13 mouse cellular contexts compared by ENCODE assay signal in the genomic region with DNA sequence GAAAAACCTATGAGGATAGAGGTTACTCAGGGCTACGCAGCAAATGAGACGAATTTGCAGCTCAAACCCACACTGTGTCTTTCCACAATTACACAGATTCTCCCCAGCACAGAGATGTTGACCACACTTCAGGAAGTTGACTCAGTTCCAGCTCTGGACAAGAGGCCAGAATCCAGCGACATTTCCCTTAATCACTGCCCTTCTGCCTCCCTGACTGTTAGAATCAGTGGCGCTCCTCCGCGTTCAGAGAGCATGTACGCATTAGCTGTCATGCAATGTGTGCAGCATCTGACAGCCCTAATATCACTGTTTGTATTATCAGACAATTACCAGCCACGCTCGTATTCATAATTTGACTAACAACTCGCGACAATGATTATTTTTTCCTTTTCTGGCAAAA. TPM values are rescaled to one million over a fixed set of nuclear protein-coding genes. Genes with fewer than 3 reads are reported as not detected.
DNase-seq lines count a peak whose midpoint lies in the region; ATAC-seq lines count a peak whose summit lies in the region.
"Had no signal": no experiment of that assay in that cellular context is flagged by ENCODE, and none has a peak within 500 bp of the region (broad histone marks: within the 10 kb centered on the region; RNA-seq: fewer than 3 reads in every experiment).

No protein-coding gene starts in this region.

- H3K9me3 ChIP-seq in midbrain, embryonic 14.5 days (ENCODE audit: control insufficient read depth, low read length): no peaks in the 10 kb centered on the region
- H3K9me3 ChIP-seq in midbrain, embryonic 11.5 days (ENCODE audit: control insufficient read depth, low read length): no peaks in the 10 kb centered on the region
- H3K9me3 ChIP-seq: embryonic facial prominence, embryonic 15.5 days; limb, embryonic 15.5 days had no signal

- peak; percentile 17 for DNase-seq in gastrocnemius, adult 18-20 months (ENCODE audit: low spot score)
- DNase-seq in gastrocnemius, postnatal 36 days: no peak
- DNase-seq in midbrain, embryonic 14.5 days: peak; percentile 9
- no peak for DNase-seq in midbrain, embryonic 11.5 days (ENCODE audit: low spot score, missing footprints)
- DNase-seq in heart, postnatal 36 days: peak; percentile 46
- DNase-seq in lung, postnatal 36 days: peak; percentile 35
- no peak for DNase-seq in thymus, postnatal 0 days (ENCODE audit: low spot score)
- DNase-seq in spleen, postnatal 14 days (ENCODE audit: low spot score in 2 of 2): no peak
- DNase-seq: adrenal gland, adult 8-10 months had no signal

- intact Hi-C loops in gastrocnemius, postnatal 36 days (cut with DNase I): no loop called here
- intact Hi-C loops in heart, postnatal 36 days (cut with DNase I): no loop called here

- H3K4me3 ChIP-seq in midbrain, embryonic 14.5 days (replicated peaks; ENCODE audit: low read depth, low read length): no peak overlapping the region
- H3K4me3 ChIP-seq in midbrain, embryonic 11.5 days (ENCODE audit: low read depth, low read length): no peak overlapping the region
- H3K4me3 ChIP-seq: embryonic facial prominence, embryonic 15.5 days; limb, embryonic 15.5 days had no signal

- H3K4me1 ChIP-seq in midbrain, embryonic 14.5 days (ENCODE audit: control insufficient read depth, insufficient read depth, low read length): no peaks in the 10 kb centered on the region
- no peaks in the 10 kb centered on the region for H3K4me1 ChIP-seq in midbrain, embryonic 11.5 days (ENCODE audit: control insufficient read depth, insufficient read depth, low read length)
- H3K4me1 ChIP-seq: embryonic facial prominence, embryonic 15.5 days; limb, embryonic 15.5 days had no signal

- no peak overlapping the region for H3K27ac ChIP-seq in midbrain, embryonic 14.5 days (replicated peaks; ENCODE audit: low read depth, low read length)
- H3K27ac ChIP-seq in midbrain, embryonic 11.5 days (ENCODE audit: low read depth, low read length): no peak overlapping the region
- H3K27ac ChIP-seq: embryonic facial prominence, embryonic 15.5 days; hindbrain, embryonic 14.5 days; limb, embryonic 15.5 days had no signal

- H3K27me3 ChIP-seq in midbrain, embryonic 14.5 days (ENCODE audit: control insufficient read depth, insufficient read depth, low read length): no peaks in the 10 kb centered on the region
- no peaks in the 10 kb centered on the region for H3K27me3 ChIP-seq in midbrain, embryonic 11.5 days (ENCODE audit: control insufficient read depth, insufficient read depth, low read length)
- H3K27me3 ChIP-seq: embryonic facial prominence, embryonic 15.5 days; limb, embryonic 15.5 days had no signal

- no peaks in the 10 kb centered on the region for H3K36me3 ChIP-seq in midbrain, embryonic 14.5 days (ENCODE audit: control insufficient read depth, insufficient read depth, low read length)
- no peaks in the 10 kb centered on the region for H3K36me3 ChIP-seq in midbrain, embryonic 11.5 days (ENCODE audit: control insufficient read depth, insufficient read depth, low read length)
- H3K36me3 ChIP-seq: embryonic facial prominence, embryonic 15.5 days; limb, embryonic 15.5 days had no signal

- 81% methylated on average over 11 of the region's 11 CpGs for WGBS in midbrain, embryonic 14.5 days
- 92% methylated on average over 11 of the region's 11 CpGs for WGBS in midbrain, embryonic 11.5 days

- no peak overlapping the region for H3K4me2 ChIP-seq in midbrain, embryonic 14.5 days (ENCODE audit: low read length)
- H3K4me2 ChIP-seq in midbrain, embryonic 11.5 days: no peak overlapping the region
- H3K4me2 ChIP-seq: embryonic facial prominence, embryonic 15.5 days; hindbrain, embryonic 14.5 days; limb, embryonic 15.5 days had no signal

- ATAC-seq in midbrain, embryonic 14.5 days (ENCODE audit: low FRiP score, low TSS enrichment): no peak
- ATAC-seq in midbrain, embryonic 11.5 days (ENCODE audit: low FRiP score): no peak

- no peak overlapping the region for H3K9ac ChIP-seq in midbrain, embryonic 14.5 days (replicated peaks; ENCODE audit: low read length)
- H3K9ac ChIP-seq in midbrain, embryonic 11.5 days (ENCODE audit: low read length): no peak overlapping the region
- H3K9ac ChIP-seq: embryonic facial prominence, embryonic 15.5 days; hindbrain, embryonic 14.5 days; limb, embryonic 15.5 days had no signal

RNA-seq across cellular contexts. Expression of a gene that starts 31.4 kb away (rescaled TPM):
- not detected for total RNA-seq in gastrocnemius, adult 18-20 months (2021)
- not detected for total RNA-seq in gastrocnemius, postnatal 36 days (2021)
- polyA plus RNA-seq in midbrain, embryonic 14.5 days (2014; fragmentation: Nextera tagmentation; extraction: Ambion mirVana): not detected in 2 replicates
- polyA plus RNA-seq in midbrain, embryonic 11.5 days (2014; fragmentation: Nextera tagmentation; extraction: Ambion mirVana): not detected in 2 replicates
- not detected for total RNA-seq in heart, postnatal 36 days (2021)
- polyA plus RNA-seq in thymus, postnatal 0 days (2015; fragmentation: Nextera tagmentation; extraction: Ambion mirVana): 0.15 and 0.40 TPM in 2 replicates
- total RNA-seq: adrenal gland, adult 8-10 months had no signal
- polyA plus RNA-seq: hindbrain, embryonic 14.5 days; neural tube, embryonic 11.5 days had no signal

Comparison
In these comparisons a context has a peak if more than half of its experiments do, and no peak if none do; other contexts are left out.
1. DNase-seq: peak in gastrocnemius, adult 18-20 months (single experiment), midbrain, embryonic 14.5 days (single experiment), heart, postnatal 36 days (2 of 2) and lung, postnatal 36 days (single experiment); none in gastrocnemius, postnatal 36 days (0 of 2), midbrain, embryonic 11.5 days (single experiment), thymus, postnatal 0 days (single experiment) and spleen, postnatal 14 days (0 of 2).